8 mouse cellular contexts compared by ENCODE assay signal in genomic region chr11:116030088-116030897, GRCm38 (mm10). TPM values are rescaled to one million over a fixed set of nuclear protein-coding genes. Genes with fewer than 3 reads are reported as not detected.
DNase-seq lines count a peak whose midpoint lies in the region; ATAC-seq lines count a peak whose summit lies in the region.

Unk (plus strand) TSS chr11:116030322.

- DNase-seq in adipocyte (ENCODE audit: low spot score): peak; percentile 99
- peak; percentile 99 for DNase-seq in embryo, embryonic 10 days (ENCODE audit: low spot score)
- DNase-seq in gastrocnemius, postnatal 10 days: peak; percentile 94
- peak; percentile 98 for DNase-seq in induced T-regulatory cell, adult 2 months (ENCODE audit: low read depth)
- peak; percentile 97 to 99 for DNase-seq in left cerebral cortex, adult 9 months (ENCODE audit: low spot score in 2 of 2)
- peak; percentile 94 for DNase-seq in right cerebral cortex, postnatal 14 days
- peak; percentile 97 for DNase-seq in urinary bladder, postnatal 36 days (ENCODE audit: low spot score in 2 of 2)

- ATAC-seq in megakaryocyte progenitor cell, adult 5-6 weeks (replicated peaks; ENCODE audit: poor library complexity): peak; percentile 84

RNA-seq across cellular contexts. Expression of gene Unk, which starts in this region (rescaled TPM):
- total RNA-seq in gastrocnemius, postnatal 10 days (2021): 10 to 100 TPM; 13.6 to 15.8 TPM
- total RNA-seq in megakaryocyte progenitor cell, adult 5-6 weeks (2015): 13.7 and 15.3 TPM in 2 replicates
- 14.2 and 18.7 TPM in 2 replicates for total RNA-seq in megakaryocyte progenitor cell, adult 5-6 weeks (2017)

Comparison
In these comparisons a context has a peak if more than half of its experiments do, and no peak if none do; other contexts are left out.
1. Peak in every context shown above with its lines: DNase-seq and ATAC-seq.